Mouse (Mus musculus) heart, postnatal 0 days (tissue): ENCODE measurements around the gene Cox10. TPM values are rescaled to one million over a fixed set of nuclear protein-coding genes. Genes with fewer than 3 reads are reported as not detected.

ENCODE experiments used
- ATAC-seq: fragments of 200-750 bp; cut with Nextera tagmentation; 2 replicates; pipeline ENCODE4 v1.8.0; 2017; ENCODE audit warnings: low read depth, moderate number of reproducible peaks, moderate library complexity; ENCODE audit not compliant: insufficient read depth
- DNase-seq: peaks from one replicate; pipeline ENCODE4 v3.0.0-alpha.2; 2016; ENCODE audit warnings: low spot score
- H3K27ac ChIP-seq: fragments of 300-500 bp; sonication (generic); 2 replicates; pipeline ENCODE4 v1.5.1; 2014; ENCODE audit warnings: low read depth, mild to moderate bottlenecking
- H3K27me3 ChIP-seq: fragments of 300-500 bp; sonication (generic); 2 replicates; pipeline ENCODE4 v1.6.1; 2014; ENCODE audit warnings: low read length, mixed read lengths; ENCODE audit not compliant: control insufficient read depth, insufficient read depth
- H3K36me3 ChIP-seq: fragments of 300-500 bp; sonication (generic); replicated peaks from 2 replicates; pipeline ENCODE4 v1.6.1; 2014; ENCODE audit warnings: low read length, mixed read lengths; ENCODE audit not compliant: control insufficient read depth, insufficient read depth
- H3K4me1 ChIP-seq: fragments of 300-500 bp; sonication (generic); 2 replicates; pipeline ENCODE4 v1.6.1; 2014; ENCODE audit warnings: antibody characterized with exemption; ENCODE audit not compliant: control insufficient read depth, insufficient read depth
- H3K4me2 ChIP-seq: fragments of 300-500 bp; sonication (generic); 2 replicates; pipeline ENCODE4 v1.6.1; 2014; ENCODE audit warnings: low read depth, mild to moderate bottlenecking, low read length, moderate library complexity
- H3K4me3 ChIP-seq: fragments of 300-500 bp; sonication (generic); 2 replicates; pipeline ENCODE4 v1.5.1; 2014; ENCODE audit warnings: low read depth, low read length
- H3K9ac ChIP-seq: fragments of 300-500 bp; sonication (generic); replicated peaks from 2 replicates; pipeline ENCODE4 v1.6.1; 2014; ENCODE audit warnings: low read depth, low read length, mixed read lengths
- H3K9me3 ChIP-seq: fragments of 300-500 bp; sonication (generic); replicated peaks from 2 replicates; pipeline ENCODE4 v1.6.1; 2016; ENCODE audit warnings: low read length; ENCODE audit not compliant: control insufficient read depth
- CTCF ChIP-seq: IDR thresholded peaks from 2 replicates; pipeline ENCODE4 v1.5.1; 2016; ENCODE audit warnings: antibody characterized with exemption, control low read depth, low read depth
- EP300 ChIP-seq: IDR thresholded peaks from 2 replicates; pipeline ENCODE4 v1.6.1; 2016; ENCODE audit warnings: antibody characterized with exemption, low read depth
- WGBS: fragments of 180-500 bp; shearing (Covaris S2); extraction: QIAGEN DNeasy Blood & Tissue Kit; methylation state at CpG from one replicate; pipeline ENCODE4 v1.1.7; 2014; 5-methylcytosine and 5-hydroxymethylcytosine counted together
- polyA plus RNA-seq: library from polyadenylated mRNA; unstranded; fragments of >200 nt; fragmentation: Nextera tagmentation; extraction: Ambion mirVana; gene quantifications from 2 replicates; pipeline ENCODE4 v1.2.1, GENCODE M21; 2015
- total RNA-seq: library from RNA; depleted of rRNA; stranded (reverse); fragments of >200 nt; gene quantifications from 2 replicates; pipeline ENCODE4 v1.2.3, GENCODE M21; 2014; ENCODE audit warnings: low replicate concordance

The Cox10 gene
- total and polyA plus RNA-seq, 2 experiments from 2014 or later, result 31.2 to 54.3 TPM

- WGBS, result 61% methylated on average over 13 of the region's 13 CpGs
- Histone ChIP-seq H3K4me1 (peaks cover 2% of the 10 kb centered on the region; the same call in 1 of the 2 replicates), H3K4me2 (no peak overlapping the region), H3K4me3 (no peak overlapping the region), H3K27ac (no peak overlapping the region), H3K9ac (no peak overlapping the region), H3K36me3 (peaks cover 19% of the 10 kb centered on the region), H3K27me3 (no peaks in the 10 kb centered on the region), H3K9me3 (no peaks in the 10 kb centered on the region)
- ATAC-seq (no peak), DNase-seq (no peak)
- no peak for TF ChIP-seq CTCF
- no peak for TF ChIP-seq EP300
These were observed 103.9 kb downstream of the Cox10 start for GRCm38 (mm10) chr11:63975260-63975899.

- DNase-seq (no peak), ATAC-seq (no peak)
- Histone ChIP-seq H3K27ac (no peak overlapping the region), H3K9me3 (no peaks in the 10 kb centered on the region), H3K27me3 (no peaks in the 10 kb centered on the region), H3K36me3 (peaks cover 19% of the 10 kb centered on the region), H3K4me3 (no peak overlapping the region), H3K9ac (no peak overlapping the region), H3K4me2 (no peak overlapping the region), H3K4me1 (peaks cover under 1% of the 10 kb centered on the region; the same call in 1 of the 2 replicates)
- WGBS, result 78% methylated on average over 2 of the region's 2 CpGs
- TF ChIP-seq CTCF (no peak), EP300 (no peak)
These were observed 105.3 kb downstream of the Cox10 start for GRCm38 (mm10) chr11:63973973-63974372.

- Histone ChIP-seq H3K27me3 (no peaks in the 10 kb centered on the region), H3K4me3 (no peak overlapping the region), H3K4me2 (no peak overlapping the region), H3K9ac (no peak overlapping the region), H3K36me3 (peaks cover 19% of the 10 kb centered on the region), H3K27ac (no peak overlapping the region), H3K4me1 (peaks cover 4% of the 10 kb centered on the region; the same call in 1 of the 2 replicates), H3K9me3 (no peaks in the 10 kb centered on the region)
- 93% methylated on average over 9 of the region's 9 CpGs for WGBS
- ATAC-seq (no peak), DNase-seq (no peak)
- TF ChIP-seq CTCF, result no peak
- no peak for TF ChIP-seq EP300
These were observed 107.8 kb downstream of the Cox10 start for GRCm38 (mm10) chr11:63971462-63971861.

GRCm38 (mm10) chr11:63970818-63971217, 108.5 kb downstream of the Cox10 start:
- WGBS, result 93% methylated on average over 6 of the region's 6 CpGs
- no peak for ATAC-seq
- no peak overlapping the region for H3K27ac ChIP-seq
- H3K4me2 ChIP-seq, result no peak overlapping the region
- TF ChIP-seq EP300 (no peak), CTCF (no peak)
- H3K9ac ChIP-seq, result no peak overlapping the region
- H3K4me1 ChIP-seq, result peaks cover 4% of the 10 kb centered on the region; the same call in 1 of the 2 replicates
- H3K9me3 ChIP-seq, result no peaks in the 10 kb centered on the region
- DNase-seq, result no peak
- H3K4me3 ChIP-seq, result no peak overlapping the region
- H3K36me3 ChIP-seq, result peaks cover 12% of the 10 kb centered on the region
- H3K27me3 ChIP-seq, result no peaks in the 10 kb centered on the region

- H3K9ac ChIP-seq, result no peak overlapping the region
- H3K4me3 ChIP-seq, result no peak overlapping the region
- peaks cover 3% of the 10 kb centered on the region for H3K36me3 ChIP-seq
- 62% methylated on average over 11 of the region's 11 CpGs for WGBS
- no peak overlapping the region for H3K27ac ChIP-seq
- H3K4me1 ChIP-seq, result 0 out of 2 replicates have a peak, but pooled peaks cover 4% of the 10 kb centered on the region
- no peak overlapping the region for H3K4me2 ChIP-seq
- DNase-seq, result no peak
- ATAC-seq, result no peak
- TF ChIP-seq CTCF, result no peak
- no peaks in the 10 kb centered on the region for H3K27me3 ChIP-seq
- no peaks in the 10 kb centered on the region for H3K9me3 ChIP-seq
These were observed 109.9 kb downstream of the Cox10 start for GRCm38 (mm10) chr11:63969205-63969910.
